18 mouse cellular contexts compared by ENCODE assay signal in the genomic region with DNA sequence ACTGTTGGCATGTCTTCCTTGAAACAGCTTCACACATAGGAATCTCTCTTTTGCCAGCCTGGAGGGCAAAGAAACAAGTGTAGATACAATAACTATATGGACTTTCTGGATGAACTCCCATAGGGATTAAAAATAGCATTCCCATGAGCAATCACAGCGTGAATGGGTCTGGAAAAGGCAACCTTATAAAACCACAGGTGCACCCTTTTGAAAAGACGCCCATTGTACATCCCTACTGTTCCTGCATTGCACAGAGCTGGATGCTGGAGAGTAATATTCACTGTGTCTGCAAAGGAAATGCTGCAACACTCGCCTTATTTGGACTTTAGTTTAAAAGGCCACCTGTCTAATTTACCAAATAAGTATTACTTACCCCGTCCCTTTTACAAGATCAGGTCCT.
"Had no signal": no experiment of that assay in that cellular context is flagged by ENCODE, and none has a peak within 500 bp of the region (broad histone marks: within the 10 kb centered on the region; RNA-seq: fewer than 3 reads in every experiment).

No protein-coding gene starts in this region.

- H3K4me2 ChIP-seq: liver, embryonic 13.5 days; midbrain, embryonic 11.5 days; midbrain, embryonic 15.5 days; neural tube, embryonic 13.5 days; stomach, embryonic 15.5 days had no signal

- DNase-seq: kidney, adult 2 months; kidney, postnatal 25 days; layer of hippocampus, postnatal 36 days; liver, embryonic 13.5 days; lung, adult 2 months; lung, postnatal 14 days; lung, postnatal 4 days; retina, postnatal 1 day; right cerebral cortex, postnatal 25 days; spleen, adult 18-20 months; thymus, postnatal 25 days had no signal

- H3K27me3 ChIP-seq: liver, embryonic 13.5 days; midbrain, embryonic 15.5 days; neural tube, embryonic 13.5 days; stomach, embryonic 15.5 days had no signal

- ATAC-seq: midbrain, embryonic 15.5 days had no signal

- H3K4me3 ChIP-seq: left cerebral cortex, adult 2 months; liver, embryonic 13.5 days; midbrain, embryonic 15.5 days; myocyte; neural tube, embryonic 13.5 days; stomach, embryonic 15.5 days had no signal

- H3K9me3 ChIP-seq: liver, embryonic 13.5 days; midbrain, embryonic 15.5 days; neural tube, embryonic 13.5 days; stomach, embryonic 15.5 days had no signal

- H3K9ac ChIP-seq: liver, embryonic 13.5 days; midbrain, embryonic 15.5 days; neural tube, embryonic 13.5 days; stomach, embryonic 15.5 days had no signal

- H3K36me3 ChIP-seq: liver, embryonic 13.5 days; midbrain, embryonic 15.5 days; neural tube, embryonic 13.5 days; stomach, embryonic 15.5 days had no signal

- H3K27ac ChIP-seq: kidney, postnatal 0 days; left cerebral cortex, adult 2 months; liver, embryonic 13.5 days; midbrain, embryonic 15.5 days; stomach, embryonic 15.5 days had no signal
